Mouse (Mus musculus) ES-Bruce4 (cell line): ENCODE measurements around the gene Mcm2. TPM values are rescaled to one million over a fixed set of nuclear protein-coding genes. Genes with fewer than 3 reads are reported as not detected.

Source experiments
- H3K27ac ChIP-seq: 2 replicates; pipeline ENCODE4 v1.5.1; 2012; ENCODE audit warnings: low read length, inconsistent platforms; ENCODE audit not compliant: insufficient read depth
- H3K27me3 ChIP-seq: 2 replicates; pipeline ENCODE4 v1.6.1; 2012; ENCODE audit warnings: mild to moderate bottlenecking, low read length, inconsistent platforms; ENCODE audit not compliant: control insufficient read depth, poor library complexity, insufficient read depth, severe bottlenecking
- H3K36me3 ChIP-seq: 2 replicates; pipeline ENCODE4 v1.6.1; 2012; ENCODE audit warnings: inconsistent platforms, mild to moderate bottlenecking, low read length, moderate library complexity; ENCODE audit not compliant: control insufficient read depth, poor library complexity, insufficient read depth, severe bottlenecking
- H3K4me1 ChIP-seq: one replicate; pipeline ENCODE4 v1.8.1; 2011; ENCODE audit warnings: low read length; ENCODE audit not compliant: control insufficient read depth, insufficient read depth
- H3K4me3 ChIP-seq: 2 replicates; pipeline ENCODE4 v1.5.1; 2011; ENCODE audit warnings: low read depth, mild to moderate bottlenecking, low read length
- H3K9ac ChIP-seq: 2 replicates; pipeline ENCODE4 v1.6.1; 2012; ENCODE audit warnings: low read depth, mild to moderate bottlenecking, inconsistent platforms; ENCODE audit not compliant: poor library complexity, severe bottlenecking
- H3K9me3 ChIP-seq: replicated peaks from 2 replicates; pipeline ENCODE4 v1.6.1; 2012; ENCODE audit warnings: mild to moderate bottlenecking, low read length, inconsistent platforms; ENCODE audit not compliant: control insufficient read depth, poor library complexity, insufficient read depth, severe bottlenecking
- CTCF ChIP-seq: IDR thresholded peaks from one replicate; pipeline ENCODE4 v1.8.1; 2011; ENCODE audit warnings: low read depth, low read length
- EP300 ChIP-seq: IDR thresholded peaks from 2 replicates; pipeline ENCODE4 v1.6.1; 2011; ENCODE audit warnings: low read depth, low read length; ENCODE audit not compliant: insufficient read depth
- POLR2A ChIP-seq: IDR thresholded peaks from one replicate; pipeline ENCODE4 v1.8.1; 2011; ENCODE audit warnings: low read length; ENCODE audit not compliant: insufficient read depth
- polyA plus RNA-seq: library from polyadenylated mRNA; stranded (reverse); fragments of >200 nt; gene quantifications from 2 replicates; pipeline ENCODE4 v1.2.4, GENCODE M21; 2011; ENCODE audit warnings: low read depth; ENCODE audit not compliant: missing spikeins, insufficient read depth, insufficient read length

The Mcm2 gene
- polyA plus RNA-seq, 1 experiment, result 117 TPM

DNA sequence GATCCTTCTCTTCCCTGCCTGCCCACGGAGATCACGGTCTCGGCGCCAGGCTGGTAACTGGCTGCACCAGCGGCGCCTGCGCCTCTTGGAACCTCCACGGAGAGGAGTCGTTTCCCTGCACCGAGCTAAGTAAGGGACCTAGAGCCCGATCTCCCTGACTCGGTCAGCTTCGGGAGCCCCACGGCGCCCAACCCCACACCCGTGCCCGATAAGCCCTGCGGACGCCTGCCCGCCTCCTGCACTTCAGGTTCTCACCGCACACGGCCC is 57.1 kb downstream of the Mcm2 start:
- Histone ChIP-seq H3K4me3 (peak overlapping the region; percentile 94), H3K9me3 (no peaks in the 10 kb centered on the region), H3K36me3 (no peaks in the 10 kb centered on the region), H3K9ac (peak overlapping the region; percentile 78), H3K27me3 (no peaks in the 10 kb centered on the region), H3K4me1 (no peaks in the 10 kb centered on the region), H3K27ac (no peak overlapping the region)
- TF ChIP-seq POLR2A, result no peak
- TF ChIP-seq CTCF, result no peak
- TF ChIP-seq EP300, result no peak

DNA sequence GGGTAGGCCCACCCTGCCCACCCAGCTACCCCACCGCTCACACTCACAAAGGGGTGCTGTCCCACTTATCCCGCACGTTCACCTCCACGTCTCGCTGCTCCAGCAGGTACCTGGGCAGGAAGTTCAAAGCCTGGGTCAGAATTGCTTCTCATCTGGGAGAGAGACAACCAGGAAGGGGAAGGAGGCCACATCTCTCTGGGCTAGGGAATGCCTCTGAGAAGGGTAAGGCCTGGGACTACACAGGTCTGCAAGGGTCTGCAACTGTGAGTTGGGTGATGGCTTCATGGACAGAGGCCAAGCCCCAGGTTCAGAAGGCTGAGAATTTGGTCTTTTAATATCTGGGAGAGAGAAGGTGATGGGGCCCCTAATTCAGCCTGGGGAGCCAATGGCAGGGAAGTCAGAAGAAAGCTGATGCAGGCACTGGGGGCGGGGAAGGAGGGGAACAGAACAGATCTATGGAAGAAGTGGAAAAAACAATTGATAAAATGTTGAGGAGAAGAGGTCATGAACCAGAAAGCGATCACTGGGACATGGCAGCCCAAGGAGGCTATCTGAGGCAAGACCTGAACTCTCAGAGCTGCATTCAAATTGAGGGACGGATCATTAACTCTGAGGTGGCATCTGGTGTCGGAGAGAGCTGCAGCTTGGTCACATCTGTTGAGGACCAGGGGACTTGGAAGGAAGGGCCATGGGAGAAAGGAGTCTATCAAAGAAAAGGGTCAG is 57.6 kb downstream of the Mcm2 start:
- H3K27ac ChIP-seq, result no peak overlapping the region

DNA sequence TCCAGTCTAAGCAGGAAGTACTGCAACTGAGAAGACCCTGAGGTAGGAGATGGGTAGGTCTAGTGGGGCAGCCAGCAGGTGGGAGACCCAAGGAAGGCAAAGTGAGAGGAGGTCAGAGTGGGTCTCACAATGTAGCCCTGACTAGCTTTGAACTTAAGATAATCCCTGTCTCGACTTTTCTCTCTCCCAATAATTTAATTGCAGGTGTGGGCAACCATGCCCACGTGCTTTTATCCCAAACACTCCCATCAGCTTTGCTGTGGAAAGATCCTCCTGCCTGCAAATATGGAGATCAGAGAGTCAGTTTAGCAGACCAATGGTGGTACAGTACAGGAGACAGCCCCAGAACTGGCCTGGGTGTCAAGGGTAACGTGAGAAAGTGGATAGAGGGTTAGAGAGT is 58.4 kb downstream of the Mcm2 start:
- H3K9ac ChIP-seq, result no peak overlapping the region
- no peak overlapping the region for H3K4me3 ChIP-seq
- H3K4me1 ChIP-seq, result peaks cover under 1% of the 10 kb centered on the region
- TF ChIP-seq EP300 (no peak), POLR2A (no peak), CTCF (no peak)
- H3K27ac ChIP-seq, result no peak overlapping the region
- H3K36me3 ChIP-seq, result no peaks in the 10 kb centered on the region
- H3K9me3 ChIP-seq, result no peaks in the 10 kb centered on the region
- no peaks in the 10 kb centered on the region for H3K27me3 ChIP-seq

More for the DNA sequence above, 57.6 kb downstream of the Mcm2 start:
- H3K27me3 ChIP-seq, result no peaks in the 10 kb centered on the region
- H3K4me1 ChIP-seq, result no peaks in the 10 kb centered on the region
- peak overlapping the region; percentile 94 for H3K4me3 ChIP-seq
- H3K9ac ChIP-seq, result peak overlapping the region; percentile 78
- H3K36me3 ChIP-seq, result no peaks in the 10 kb centered on the region
- H3K9me3 ChIP-seq, result no peaks in the 10 kb centered on the region
- TF ChIP-seq CTCF (no peak), POLR2A (no peak), EP300 (no peak)

DNA sequence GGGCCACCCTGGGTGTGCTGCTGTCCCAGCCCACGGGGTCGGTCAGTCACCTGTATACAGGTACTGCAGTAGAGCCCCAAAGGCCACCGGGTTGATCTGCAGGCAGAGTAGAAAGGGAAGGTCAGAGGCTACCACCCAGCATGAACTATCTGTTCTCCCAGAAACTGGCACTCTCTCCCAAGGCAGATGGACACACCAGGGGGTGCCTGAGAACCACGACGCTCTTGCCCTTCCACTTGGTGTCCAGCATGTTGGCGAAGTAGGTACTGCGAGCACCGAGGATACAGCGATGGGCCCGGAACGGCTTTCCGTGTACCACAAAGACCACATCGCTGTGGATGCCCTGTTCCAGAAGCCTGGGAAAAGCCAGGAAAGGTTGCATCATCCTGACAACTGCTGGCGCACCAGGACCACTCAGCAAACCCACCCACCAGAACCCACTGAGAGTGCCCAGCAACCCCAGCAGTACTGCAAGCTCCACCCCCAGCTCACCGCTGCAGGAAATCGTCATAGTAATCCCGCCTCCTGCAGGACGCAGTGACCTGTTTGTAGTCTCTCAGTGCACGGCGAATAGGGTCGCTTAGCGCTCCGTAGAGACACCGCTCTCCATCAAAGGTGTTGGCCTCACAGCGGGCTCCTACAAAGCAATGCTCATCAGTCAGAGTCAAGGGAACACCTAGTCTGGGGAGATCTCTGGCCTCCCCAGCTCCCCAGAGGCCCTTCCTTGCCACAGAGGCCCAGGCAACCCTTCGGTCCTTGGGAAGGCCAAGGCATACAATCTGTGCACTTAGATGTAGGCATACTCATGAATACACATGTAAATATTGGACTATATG is 59.2 kb downstream of the Mcm2 start:
- Histone ChIP-seq H3K4me3 (peak overlapping the region; percentile 51), H3K27ac (no peak overlapping the region), H3K9me3 (no peaks in the 10 kb centered on the region), H3K27me3 (no peaks in the 10 kb centered on the region), H3K36me3 (no peaks in the 10 kb centered on the region), H3K9ac (0 out of 2 replicates have a peak overlapping the region, but pooled peaks have one; percentile 6), H3K4me1 (peaks cover 5% of the 10 kb centered on the region)
- TF ChIP-seq CTCF, result no peak
- TF ChIP-seq POLR2A, result no peak
- no peak for TF ChIP-seq EP300

GRCm38 (mm10) chr6:88838613-88839012 is 60.0 kb downstream of the Mcm2 start:
- Histone ChIP-seq H3K27ac (no peak overlapping the region), H3K9ac (no peak overlapping the region), H3K4me3 (no peak overlapping the region), H3K27me3 (no peaks in the 10 kb centered on the region), H3K4me1 (peaks cover 5% of the 10 kb centered on the region), H3K36me3 (no peaks in the 10 kb centered on the region), H3K9me3 (no peaks in the 10 kb centered on the region)
- TF ChIP-seq EP300 (no peak), CTCF (no peak), POLR2A (no peak)

DNA sequence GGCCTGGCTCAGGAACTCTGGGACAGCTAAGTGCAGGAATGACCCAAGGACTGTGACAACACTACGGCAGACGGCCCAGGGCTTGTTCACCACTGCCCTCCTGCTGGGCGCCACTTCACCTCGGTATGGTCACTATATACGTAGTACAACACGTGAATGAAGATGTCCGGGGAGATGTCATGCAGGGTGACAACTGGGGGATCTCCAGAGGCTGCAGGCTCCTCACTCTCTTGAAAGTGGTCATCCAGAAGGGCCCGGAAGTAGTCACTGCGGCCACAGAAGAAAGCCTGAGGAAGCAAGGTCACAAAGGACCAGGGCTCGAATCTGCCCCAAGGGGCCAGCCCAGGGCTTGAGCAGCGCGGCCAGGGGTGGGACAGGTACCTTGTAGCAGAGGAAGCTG is 60.6 kb downstream of the Mcm2 start:
- Histone ChIP-seq H3K27ac (no peak overlapping the region), H3K9me3 (no peaks in the 10 kb centered on the region), H3K36me3 (no peaks in the 10 kb centered on the region), H3K9ac (no peak overlapping the region), H3K4me3 (no peak overlapping the region), H3K27me3 (no peaks in the 10 kb centered on the region), H3K4me1 (peaks cover 5% of the 10 kb centered on the region)
- TF ChIP-seq EP300, result no peak
- no peak for TF ChIP-seq CTCF
- no peak for TF ChIP-seq POLR2A
